Mouse (Mus musculus): ENCODE results near the gene Iqca.

Gene Iqca

GRCm38 (mm10) chr1:90153099-90153744, at the start of gene Iqca:
Gene Iqca (minus strand): TSS chr1:90153401.
- no peak for DNase-seq (ENCODE audit: low spot score)

GRCm38 (mm10) chr1:90202207-90202978, 49.2 kb upstream of the Iqca start:
- DNase-seq (ENCODE audit: low spot score): no peak

GRCm38 (mm10) chr1:90201655-90202054, 48.5 kb upstream of the Iqca start:
- DNase-seq (ENCODE audit: low spot score): no peak

- no peak for DNase-seq (ENCODE audit: low spot score)
Observed at GRCm38 (mm10) chr1:90201246-90201645, 48.0 kb upstream of the Iqca start.

- no peak for DNase-seq (ENCODE audit: low spot score)
Observed at GRCm38 (mm10) chr1:90189046-90189445, 35.8 kb upstream of the Iqca start.

GRCm38 (mm10) chr1:90186874-90187273, 33.7 kb upstream of the Iqca start:
- DNase-seq (ENCODE audit: low spot score): no peak

GRCm38 (mm10) chr1:90186173-90186572, 33.0 kb upstream of the Iqca start:
- DNase-seq (ENCODE audit: low spot score): no peak

- no peak for DNase-seq (ENCODE audit: low spot score)
Observed at GRCm38 (mm10) chr1:90183602-90184001, 30.4 kb upstream of the Iqca start.

- no peak for DNase-seq (ENCODE audit: low spot score)
Observed at GRCm38 (mm10) chr1:90182521-90182920, 29.3 kb upstream of the Iqca start.

GRCm38 (mm10) chr1:90180966-90181699, 27.9 kb upstream of the Iqca start:
- DNase-seq (ENCODE audit: low spot score): peak; percentile 6

- no peak for DNase-seq (ENCODE audit: low spot score)
Observed at GRCm38 (mm10) chr1:90180479-90180878, 27.3 kb upstream of the Iqca start.

GRCm38 (mm10) chr1:90177978-90178377, 24.8 kb upstream of the Iqca start:
- DNase-seq (ENCODE audit: low spot score): no peak

- DNase-seq (ENCODE audit: low spot score): no peak
Observed at GRCm38 (mm10) chr1:90177565-90177964, 24.4 kb upstream of the Iqca start.

- no peak for DNase-seq (ENCODE audit: low spot score)
Observed at GRCm38 (mm10) chr1:90176223-90176622, 23.0 kb upstream of the Iqca start.

GRCm38 (mm10) chr1:90174338-90174737, 21.1 kb upstream of the Iqca start:
- no peak for DNase-seq (ENCODE audit: low spot score)

GRCm38 (mm10) chr1:90164319-90164718, 11.1 kb upstream of the Iqca start:
- DNase-seq (ENCODE audit: low spot score): no peak

GRCm38 (mm10) chr1:90163161-90163560, 10.0 kb upstream of the Iqca start:
- DNase-seq (ENCODE audit: low spot score): no peak

- no peak for DNase-seq (ENCODE audit: low spot score)
Observed at GRCm38 (mm10) chr1:90162379-90162857, 9.2 kb upstream of the Iqca start.

- no peak for DNase-seq (ENCODE audit: low spot score)
Observed at GRCm38 (mm10) chr1:90161623-90162022, 8.4 kb upstream of the Iqca start.

- DNase-seq (ENCODE audit: low spot score): no peak
Observed at GRCm38 (mm10) chr1:90159927-90160326, 6.7 kb upstream of the Iqca start.

GRCm38 (mm10) chr1:90156589-90156988, 3.4 kb upstream of the Iqca start:
- no peak for DNase-seq (ENCODE audit: low spot score)

GRCm38 (mm10) chr1:90153787-90154186, 586 bp upstream of the Iqca start:
- DNase-seq (ENCODE audit: low spot score): no peak

- DNase-seq (ENCODE audit: low spot score): no peak
Observed at GRCm38 (mm10) chr1:90139729-90140128, 13.5 kb downstream of the Iqca start.
